Mouse (Mus musculus): ENCODE results near the gene Mob1a. TPM values are rescaled to one million over a fixed set of nuclear protein-coding genes. Genes with fewer than 3 reads are reported as not detected.

Gene Mob1a
- total and polyA plus RNA-seq, 3 experiments: 57.0 to 120 (median 74.7) TPM

DNA sequence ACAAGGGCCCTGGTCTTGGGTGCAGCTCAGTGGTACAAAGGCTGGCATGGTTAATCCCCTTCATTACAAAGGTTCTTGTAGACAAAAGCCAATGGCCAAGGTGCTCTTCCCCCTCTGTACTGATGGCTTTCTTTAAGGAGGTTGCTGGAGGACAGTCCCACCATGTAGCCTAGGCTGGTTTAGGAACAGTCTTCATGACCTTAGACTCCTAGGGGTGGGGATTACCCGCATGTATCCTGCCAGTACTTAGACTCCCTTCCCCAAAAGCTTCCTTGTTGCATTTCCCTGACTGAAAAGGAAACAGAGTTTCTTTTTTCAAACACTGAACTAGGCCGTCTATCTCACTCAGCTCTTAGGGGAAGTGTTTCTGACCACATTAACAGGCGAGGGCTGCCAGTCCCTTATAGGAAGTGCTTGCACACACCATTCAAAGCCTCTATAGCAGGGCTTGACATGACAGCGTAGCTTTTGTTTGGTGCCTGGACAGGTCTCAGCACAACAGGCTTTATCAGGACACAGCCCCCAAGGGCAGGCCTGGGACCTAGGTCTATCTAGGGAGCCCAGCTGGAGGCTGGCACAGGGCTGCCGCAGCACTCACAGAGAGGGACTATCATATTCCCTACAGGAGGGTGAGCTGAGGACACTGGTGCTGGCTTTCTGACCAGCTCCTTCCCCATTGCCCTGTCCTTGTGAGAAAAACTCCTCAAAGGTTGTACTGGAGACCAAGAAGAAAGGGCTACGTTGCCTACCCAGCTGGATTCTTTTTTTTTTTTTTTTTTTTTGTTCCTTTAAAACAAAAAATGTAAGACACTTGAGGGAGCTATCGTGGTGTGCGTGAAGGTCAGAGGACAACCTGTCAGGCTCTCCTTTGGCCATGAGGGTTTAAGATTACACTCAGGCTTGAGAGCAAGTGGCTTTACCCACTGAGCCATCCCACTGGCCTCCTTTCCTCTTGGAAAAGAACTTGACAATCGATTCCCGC, 56.0 kb downstream of the Mob1a start:
- H3K4me1 ChIP-seq (ENCODE audit: control insufficient read depth in 1 of 2, insufficient read depth in 2 of 2, low read length in 2 of 2): peaks cover 0 to 4% of the 10 kb centered on the region in 2 experiments; a peak in 2 of 4 replicates
- no peaks in the 10 kb centered on the region for H3K27me3 ChIP-seq (ENCODE audit: control insufficient read depth in 1 of 2, insufficient read depth in 2 of 2, low read length in 2 of 2)
- peak overlapping the region; percentile 6; the same call in 1 of the 2 replicates for H3K27ac ChIP-seq (ENCODE audit: control insufficient read depth, low read depth, low read length)
- no peaks in the 10 kb centered on the region for H3K79me2 ChIP-seq (ENCODE audit: control insufficient read depth, insufficient read depth, low read length, poor library complexity)
- no peak overlapping the region for H3K9ac ChIP-seq (ENCODE audit: control insufficient read depth, low read depth, low read length, poor library complexity, severe bottlenecking)
- H3K4me3 ChIP-seq (ENCODE audit: control insufficient read depth in 1 of 2, insufficient read depth in 1 of 2, low read depth in 2 of 2, low read length in 2 of 2): no peak overlapping the region
- TF ChIP-seq TAL1 (IDR thresholded peaks at IDR 0.05; ENCODE audit: low read length): peak; percentile 82
- TF ChIP-seq BHLHE40 (IDR thresholded peaks at IDR 0.05; ENCODE audit: borderline replicate concordance, low read depth, low read length): peak; percentile 34; the same call in 1 of the 2 replicates
- TF ChIP-seq GATA1 (IDR thresholded peaks at IDR 0.05; ENCODE audit: low read depth, low read length): peak; percentile 62
- TF ChIP-seq POLR2AphosphoS5 (IDR thresholded peaks at IDR 0.05; ENCODE audit: borderline replicate concordance, low read depth, low read length): no peak
- no peak for TF ChIP-seq JUND (IDR thresholded peaks at IDR 0.05; ENCODE audit: low read depth, low read length)
- no peak for TF ChIP-seq USF1 (IDR thresholded peaks at IDR 0.05; ENCODE audit: low read depth, low read length)
- TF ChIP-seq SIN3A (IDR thresholded peaks at IDR 0.05; ENCODE audit: low read length): peak; percentile 73
- peak; percentile 71 for TF ChIP-seq ETS1 (IDR thresholded peaks at IDR 0.05; ENCODE audit: low read depth, low read length)
- TF ChIP-seq EP300 (IDR thresholded peaks at IDR 0.05; ENCODE audit: low read depth in 1 of 2, low read length in 2 of 2): peak; percentile 64 to 72
- TF ChIP-seq NRF1 (IDR thresholded peaks at IDR 0.05; ENCODE audit: insufficient read depth, low read depth, low read length, poor library complexity, severe bottlenecking): no peak
- peak; percentile 66; the same call in 1 of the 2 replicates for TF ChIP-seq ELF1 (IDR thresholded peaks at IDR 0.05; ENCODE audit: low read depth, low read length)
- peak; percentile 79 for TF ChIP-seq TCF12 (IDR thresholded peaks at IDR 0.05; ENCODE audit: low read depth, low read length)
- no peak for TF ChIP-seq HCFC1 (IDR thresholded peaks at IDR 0.05; ENCODE audit: low read depth, low read length)
- TF ChIP-seq MXI1 (IDR thresholded peaks at IDR 0.05; ENCODE audit: low read depth, low read length): peak; percentile 48; the same call in 1 of the 2 replicates
- peak; percentile 50; the same call in 1 of the 2 replicates for TF ChIP-seq ZNF384 (IDR thresholded peaks at IDR 0.05; ENCODE audit: low read depth, low read length)
- no peak for TF ChIP-seq MYC (IDR thresholded peaks at IDR 0.05; ENCODE audit: low read depth, low read length)
- 0 out of 2 replicates have a peak, but pooled peaks have one; percentile 33 for TF ChIP-seq MAZ (IDR thresholded peaks at IDR 0.05; ENCODE audit: low read depth, low read length)
- no peak for TF ChIP-seq NELFE (IDR thresholded peaks at IDR 0.05; ENCODE audit: low read depth, low read length)
- H3K36me3 ChIP-seq (ENCODE audit: control insufficient read depth in 1 of 2, insufficient read depth in 2 of 2, low read length in 2 of 2): peaks cover 0 to 25% of the 10 kb centered on the region in 2 experiments; a peak in 2 of 4 replicates
- no peaks in the 10 kb centered on the region for H3K9me3 ChIP-seq (replicated peaks; ENCODE audit: insufficient read depth, low read length)
- peak; percentile 70 for DNase-seq (ENCODE audit: low read depth, low spot score)

Data from MEL (cell line).